Mouse (Mus musculus): ENCODE measurements around the gene Sugct.

DNA sequence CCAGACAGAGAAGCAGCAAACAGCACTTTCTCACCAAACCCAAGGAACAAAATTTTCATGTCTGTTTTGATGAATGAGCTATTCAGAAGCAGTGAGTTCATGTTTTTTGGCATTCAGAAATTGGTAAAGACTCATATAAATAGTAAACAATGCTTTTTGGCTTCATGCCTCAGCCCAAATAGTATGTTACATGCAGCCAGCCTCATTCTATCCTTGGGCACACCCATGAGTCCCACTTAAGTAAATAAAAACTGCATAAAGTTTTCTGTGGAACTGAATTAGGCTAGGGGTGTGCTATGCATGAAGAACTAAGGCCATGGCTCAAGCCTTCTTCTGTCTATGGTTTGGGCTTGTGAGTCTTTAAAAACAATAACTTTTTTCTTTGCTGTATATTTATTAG is 779.7 kb downstream of the Sugct start:
- TF ChIP-seq CEBPB (IDR thresholded peaks at IDR 0.05; ENCODE audit: insufficient read depth, poor library complexity, severe bottlenecking), result no peak
- no peak for TF ChIP-seq MYOG (IDR thresholded peaks at IDR 0.05; ENCODE audit: control insufficient read depth in 1 of 3, insufficient read depth in 1 of 3, insufficient read length in 2 of 3, low read depth in 2 of 3)
